Mouse (Mus musculus) kidney, postnatal 0 days (tissue): ENCODE data around the gene St7. TPM values are rescaled to one million over a fixed set of nuclear protein-coding genes. Genes with fewer than 3 reads are reported as not detected.

Source experiments
- ATAC-seq: fragments of 200-750 bp; cut with Nextera tagmentation; replicated peaks from 2 replicates; pipeline ENCODE4 v1.8.0; 2017; ENCODE audit warnings: low read depth, moderate number of reproducible peaks, moderate TSS enrichment, moderate library complexity; ENCODE audit not compliant: low FRiP score
- DNase-seq: peaks from one replicate; pipeline ENCODE4 v3.0.0-alpha.2; 2016; ENCODE audit warnings: low spot score
- H3K27ac ChIP-seq: fragments of 300-500 bp; sonication (generic); 2 replicates; pipeline ENCODE4 v1.5.1; 2014; ENCODE audit warnings: mild to moderate bottlenecking
- H3K27me3 ChIP-seq: fragments of 300-500 bp; sonication (generic); 2 replicates; pipeline ENCODE4 v1.6.1; 2014; ENCODE audit warnings: low read length, mixed read lengths; ENCODE audit not compliant: insufficient read depth
- H3K36me3 ChIP-seq: fragments of 300-500 bp; sonication (generic); 2 replicates; pipeline ENCODE4 v1.6.1; 2014; ENCODE audit warnings: low read length, mixed read lengths; ENCODE audit not compliant: insufficient read depth
- H3K4me1 ChIP-seq: fragments of 300-500 bp; sonication (generic); replicated peaks from 2 replicates; pipeline ENCODE4 v1.6.1; 2014; ENCODE audit warnings: antibody characterized with exemption, low read length, mixed read lengths; ENCODE audit not compliant: insufficient read depth
- H3K4me2 ChIP-seq: fragments of 300-500 bp; sonication (generic); 2 replicates; pipeline ENCODE4 v1.6.1; 2014; ENCODE audit warnings: mild to moderate bottlenecking, low read length, moderate library complexity, mixed read lengths
- H3K4me3 ChIP-seq: fragments of 300-500 bp; sonication (generic); replicated peaks from 2 replicates; pipeline ENCODE4 v1.5.1; 2014; ENCODE audit warnings: low read depth, low read length
- H3K9ac ChIP-seq: fragments of 300-500 bp; sonication (generic); 2 replicates; pipeline ENCODE4 v1.6.1; 2014; ENCODE audit warnings: low read depth, low read length
- H3K9me3 ChIP-seq: fragments of 300-500 bp; sonication (generic); replicated peaks from 2 replicates; pipeline ENCODE4 v1.6.1; 2016; ENCODE audit warnings: low read length, inconsistent platforms, mixed read lengths
- CTCF ChIP-seq: IDR thresholded peaks from 2 replicates; pipeline ENCODE4 v1.5.1; 2016; ENCODE audit warnings: antibody characterized with exemption, low read depth, mild to moderate bottlenecking, moderate library complexity
- WGBS: fragments of 180-500 bp; shearing (Covaris S2); extraction: QIAGEN DNeasy Blood & Tissue Kit; methylation state at CpG from one replicate; pipeline ENCODE4 v1.1.7; 2014; 5-methylcytosine and 5-hydroxymethylcytosine counted together
- polyA plus RNA-seq: library from polyadenylated mRNA; unstranded; fragments of >200 nt; fragmentation: Nextera tagmentation; extraction: Ambion mirVana; gene quantifications from 2 replicates; pipeline ENCODE4 v1.2.1, GENCODE M21; 2015

The St7 gene
- polyA plus RNA-seq, 1 experiment from 2014 or later, result 18.4 TPM

DNA sequence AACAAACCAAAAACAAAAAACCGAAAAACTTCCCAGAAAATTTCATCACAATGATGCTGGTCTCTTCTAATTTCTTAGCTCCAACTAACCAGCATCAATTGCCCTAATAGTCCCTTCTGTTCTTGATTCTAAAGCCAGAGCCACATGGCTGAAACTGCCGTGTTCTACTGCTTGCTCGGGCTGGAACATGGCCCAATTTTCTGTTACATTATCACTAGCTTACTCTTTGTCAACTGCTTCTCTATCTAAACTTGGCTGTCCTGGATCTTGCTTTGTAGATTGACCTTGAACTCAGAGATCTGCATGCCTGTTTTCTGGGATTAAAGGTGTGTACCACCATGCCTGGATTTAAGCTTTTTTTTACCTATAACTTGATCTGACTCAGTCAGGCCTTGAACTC lies 13.2 kb downstream of the St7 start:
- no peak for DNase-seq
- WGBS, result 90% methylated on average over 3 of the region's 3 CpGs

GRCm38 (mm10) chr6:17718978-17719377 lies 26.2 kb downstream of the St7 start:
- Histone ChIP-seq H3K27me3 (no peaks in the 10 kb centered on the region), H3K4me3 (no peak overlapping the region), H3K9me3 (no peaks in the 10 kb centered on the region), H3K27ac (no peak overlapping the region), H3K4me2 (no peak overlapping the region), H3K4me1 (no peaks in the 10 kb centered on the region), H3K36me3 (no peaks in the 10 kb centered on the region), H3K9ac (no peak overlapping the region)
- 95% methylated on average over 7 of the region's 7 CpGs for WGBS
- no peak for TF ChIP-seq CTCF
- no peak for DNase-seq
- ATAC-seq, result no peak

More for the DNA sequence above, 13.2 kb downstream of the St7 start:
- no peak overlapping the region for H3K4me3 ChIP-seq
- no peak for TF ChIP-seq CTCF
- H3K9ac ChIP-seq, result no peak overlapping the region
- no peak for ATAC-seq
- no peaks in the 10 kb centered on the region for H3K36me3 ChIP-seq
- H3K9me3 ChIP-seq, result no peaks in the 10 kb centered on the region
- H3K4me2 ChIP-seq, result no peak overlapping the region
- H3K4me1 ChIP-seq, result no peaks in the 10 kb centered on the region
- no peaks in the 10 kb centered on the region for H3K27me3 ChIP-seq
- no peak overlapping the region for H3K27ac ChIP-seq

- Histone ChIP-seq H3K9ac (no peak overlapping the region), H3K27ac (no peak overlapping the region), H3K4me3 (no peak overlapping the region), H3K4me2 (no peak overlapping the region), H3K27me3 (no peaks in the 10 kb centered on the region), H3K4me1 (no peaks in the 10 kb centered on the region), H3K36me3 (no peaks in the 10 kb centered on the region), H3K9me3 (no peaks in the 10 kb centered on the region)
- TF ChIP-seq CTCF, result no peak
- DNase-seq, result no peak
- 91% methylated on average over 5 of the region's 5 CpGs for WGBS
- no peak for ATAC-seq
Observed at GRCm38 (mm10) chr6:17719423-17719822, 26.7 kb downstream of the St7 start.

DNA sequence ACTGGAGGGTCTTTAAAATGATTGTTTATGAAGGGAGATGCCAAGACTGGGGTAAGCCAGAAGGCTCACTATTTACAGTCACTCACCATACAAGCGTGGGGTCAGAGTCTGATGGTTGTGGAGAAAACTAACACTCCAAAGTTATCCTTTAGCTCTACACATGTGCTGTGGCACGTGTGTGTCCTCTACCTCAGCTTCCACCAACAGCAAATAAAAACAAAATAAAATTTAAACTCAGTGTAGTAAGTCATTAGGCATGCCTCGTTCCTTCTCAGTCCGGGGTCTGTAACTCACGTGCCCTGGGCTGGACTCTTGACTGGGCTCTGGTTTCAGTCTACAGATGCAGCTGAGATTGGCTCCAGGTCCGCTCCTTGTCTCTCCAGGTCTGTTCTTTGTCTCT lies 27.3 kb downstream of the St7 start:
- TF ChIP-seq CTCF, result no peak
- WGBS, result 50% methylated on average over 6 of the region's 6 CpGs
- ATAC-seq (peak; percentile 85), DNase-seq (no peak)
- no peaks in the 10 kb centered on the region for H3K9me3 ChIP-seq
- no peak overlapping the region for H3K27ac ChIP-seq
- no peaks in the 10 kb centered on the region for H3K36me3 ChIP-seq
- no peak overlapping the region for H3K9ac ChIP-seq
- H3K4me2 ChIP-seq, result no peak overlapping the region
- H3K4me1 ChIP-seq, result no peaks in the 10 kb centered on the region
- no peaks in the 10 kb centered on the region for H3K27me3 ChIP-seq
- H3K4me3 ChIP-seq, result no peak overlapping the region

GRCm38 (mm10) chr6:17721706-17722105 lies 29.0 kb downstream of the St7 start:
- DNase-seq, result no peak
- Histone ChIP-seq H3K4me1 (no peaks in the 10 kb centered on the region), H3K27ac (no peak overlapping the region), H3K36me3 (no peaks in the 10 kb centered on the region), H3K4me2 (no peak overlapping the region), H3K4me3 (no peak overlapping the region), H3K9ac (no peak overlapping the region), H3K9me3 (no peaks in the 10 kb centered on the region), H3K27me3 (no peaks in the 10 kb centered on the region)
- TF ChIP-seq CTCF, result no peak
- 77% methylated on average over 5 of the region's 5 CpGs for WGBS
- ATAC-seq, result no peak

DNA sequence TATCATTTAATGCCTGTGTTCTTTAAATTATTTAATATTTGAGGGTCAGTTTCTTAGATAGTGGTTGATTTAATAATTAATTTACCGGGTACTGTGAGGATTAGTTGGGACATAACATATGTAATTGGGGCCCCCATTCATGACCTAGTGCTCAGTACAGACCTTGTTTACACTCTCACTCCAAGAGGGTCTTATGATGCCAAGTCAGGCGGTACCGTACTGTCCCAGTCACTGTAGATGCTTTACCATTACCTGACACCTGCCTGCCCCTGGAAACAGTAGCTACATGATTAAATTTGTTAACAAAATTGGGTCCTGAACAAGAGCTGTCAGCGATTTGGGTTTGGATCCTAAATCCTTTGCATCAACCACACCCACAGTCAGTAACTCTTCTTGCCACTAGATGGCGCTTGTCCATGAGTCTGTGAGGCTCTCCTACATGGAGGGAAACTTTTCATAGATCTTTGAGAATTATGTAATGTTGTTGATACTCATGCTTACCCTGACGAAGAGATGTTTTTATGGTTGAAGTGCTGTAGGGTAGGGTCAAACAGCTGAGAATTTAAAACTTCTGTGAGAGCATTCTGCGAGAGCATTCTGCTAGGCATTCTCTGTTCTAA lies 33.2 kb downstream of the St7 start:
- TF ChIP-seq CTCF, result peak; percentile 93
- Histone ChIP-seq H3K4me2 (no peak overlapping the region), H3K9me3 (no peaks in the 10 kb centered on the region), H3K4me3 (no peak overlapping the region; the same call in 1 of the 2 replicates), H3K27ac (no peak overlapping the region), H3K27me3 (no peaks in the 10 kb centered on the region), H3K36me3 (no peaks in the 10 kb centered on the region), H3K4me1 (no peaks in the 10 kb centered on the region), H3K9ac (no peak overlapping the region)
- peak; percentile 54; the same call in 1 of the 2 replicates for ATAC-seq
- peak; percentile 86 for DNase-seq
- WGBS, result 44% methylated on average over 7 of the region's 7 CpGs

GRCm38 (mm10) chr6:17727241-17727640 lies 34.5 kb downstream of the St7 start:
- Histone ChIP-seq H3K9ac (no peak overlapping the region), H3K4me3 (no peak overlapping the region), H3K36me3 (no peaks in the 10 kb centered on the region), H3K4me2 (no peak overlapping the region), H3K27me3 (no peaks in the 10 kb centered on the region), H3K9me3 (no peaks in the 10 kb centered on the region), H3K4me1 (no peaks in the 10 kb centered on the region), H3K27ac (no peak overlapping the region)
- TF ChIP-seq CTCF, result no peak
- DNase-seq (no peak), ATAC-seq (no peak)
- 85% methylated on average over 3 of the region's 3 CpGs for WGBS
